Mouse (Mus musculus): ENCODE measurements around the gene Olfr789. TPM values are rescaled to one million over a fixed set of nuclear protein-coding genes. Genes with fewer than 3 reads are reported as not detected.

Olfr789 gene
- total and polyA plus RNA-seq, 3 experiments = not detected

- Histone ChIP-seq H3K79me2 (replicated peaks; ENCODE audit: control insufficient read depth, extremely low read depth, insufficient read depth, poor library complexity, severe bottlenecking) (no peaks in the 10 kb centered on the region), H3K27ac (ENCODE audit: insufficient read depth, low read depth) (no peak within 1 kb of the TSS), H3K27me3 (replicated peaks) (no peaks in the 10 kb centered on the region), H3K36me3 (replicated peaks in 1 of 2; ENCODE audit: control insufficient read depth in 1 of 2, insufficient read depth in 1 of 2, low read length in 1 of 2) (no peaks in the 10 kb centered on the region), H3K9me3 (replicated peaks; ENCODE audit: low read length) (no peaks in the 10 kb centered on the region), H3K4me2 (ENCODE audit: insufficient read depth, low read depth, poor library complexity, severe bottlenecking) (no peak within 1 kb of the TSS), H3K9ac (ENCODE audit: insufficient read depth, low read depth) (no peak within 1 kb of the TSS), H3K4me3 (replicated peaks in 1 of 3; ENCODE audit: low read depth in 2 of 3, low read length in 2 of 3, poor library complexity in 1 of 3) (no peak within 1 kb of the TSS), H3K4me1 (ENCODE audit: control insufficient read depth in 1 of 2, insufficient read depth in 2 of 2) (no peaks in the 10 kb centered on the region)
- dilution Hi-C loops (cut with MboI; ENCODE audit: extremely low pct_ligation_motif_present, extremely low pct_unique_long_range_greater_than_20kb, low sequenced_read_pairs) (no loop called here), in situ Hi-C loops (cut with MboI; ENCODE audit: low pct_ligation_motif_present, low pct_unique_long_range_greater_than_20kb, low sequenced_read_pairs) (no loop called here)
- no peak for TF ChIP-seq SMC3 (IDR thresholded peaks at IDR 0.05; ENCODE audit: low read depth, low read length)
- no peak for TF ChIP-seq NRF1 (IDR thresholded peaks at IDR 0.05; ENCODE audit: low read depth, low read length)
- no peak for TF ChIP-seq USF2 (conservative IDR thresholded peaks at IDR 0.05; ENCODE audit: low read depth, low read length)
- no peak for TF ChIP-seq IRF4 (IDR thresholded peaks at IDR 0.05; ENCODE audit: low read depth, low read length)
- TF ChIP-seq MEF2A (IDR thresholded peaks at IDR 0.05; ENCODE audit: borderline replicate concordance, low read depth, low read length) = no peak
- TF ChIP-seq E2F4 (IDR thresholded peaks at IDR 0.05; ENCODE audit: insufficient replicate concordance, low read depth, low read length) = no peak
- TF ChIP-seq BHLHE40 (IDR thresholded peaks at IDR 0.05; ENCODE audit: low read depth, low read length) = no peak
- TF ChIP-seq SIN3A (IDR thresholded peaks at IDR 0.05; ENCODE audit: low read length) = no peak
- no peak for TF ChIP-seq RAD21 (IDR thresholded peaks at IDR 0.05; ENCODE audit: low read depth, low read length)
- DNase-seq (ENCODE audit: extremely low read depth) = no peak
These were observed 13.9 kb upstream of the Olfr789 start, which contains the start of gene Olfr788 for GRCm38 (mm10) chr10:129470698-129471097. Gene Olfr788, plus strand, starts transcription at chr10:129470998.

GRCm38 (mm10) chr10:129473256-129473655 is 11.3 kb upstream of the Olfr789 start:
- in situ Hi-C loops (cut with MboI; ENCODE audit: low pct_ligation_motif_present, low pct_unique_long_range_greater_than_20kb, low sequenced_read_pairs) = no loop called here

GRCm38 (mm10) chr10:129473723-129474122 is 10.8 kb upstream of the Olfr789 start:
- no peaks in the 10 kb centered on the region for H3K79me2 ChIP-seq (replicated peaks; ENCODE audit: control insufficient read depth, extremely low read depth, insufficient read depth, poor library complexity, severe bottlenecking)
- no peaks in the 10 kb centered on the region for H3K4me1 ChIP-seq (ENCODE audit: control insufficient read depth in 1 of 2, insufficient read depth in 2 of 2)
- TF ChIP-seq TCF12 (IDR thresholded peaks at IDR 0.05; ENCODE audit: low read depth, low read length) = no peak
- TF ChIP-seq ZNF384 (IDR thresholded peaks at IDR 0.05; ENCODE audit: low read depth, low read length) = no peak
- no peak for TF ChIP-seq SMC3 (IDR thresholded peaks at IDR 0.05; ENCODE audit: low read depth, low read length)
- no peak for TF ChIP-seq EP300 (IDR thresholded peaks at IDR 0.05; ENCODE audit: low read length)
- no peak for TF ChIP-seq CHD1 (IDR thresholded peaks at IDR 0.05; ENCODE audit: low read depth, low read length)
- no peak for TF ChIP-seq POLR2A (IDR thresholded peaks at IDR 0.05; ENCODE audit: low read depth, low read length)
- TF ChIP-seq UBTF (IDR thresholded peaks at IDR 0.05; ENCODE audit: low read depth, low read length) = no peak
- TF ChIP-seq IRF4 (IDR thresholded peaks at IDR 0.05; ENCODE audit: low read depth, low read length) = no peak
- DNase-seq (ENCODE audit: extremely low read depth) = no peak
- in situ Hi-C loops (cut with MboI; ENCODE audit: low pct_ligation_motif_present, low pct_unique_long_range_greater_than_20kb, low sequenced_read_pairs) (no loop called here), dilution Hi-C loops (cut with MboI; ENCODE audit: extremely low pct_ligation_motif_present, extremely low pct_unique_long_range_greater_than_20kb, low sequenced_read_pairs) (no loop called here)
- H3K4me3 ChIP-seq (replicated peaks in 1 of 3; ENCODE audit: low read depth in 2 of 3, low read length in 2 of 3, poor library complexity in 1 of 3) = no peak overlapping the region
- H3K9ac ChIP-seq (ENCODE audit: insufficient read depth, low read depth) = no peak overlapping the region
- no peaks in the 10 kb centered on the region for H3K9me3 ChIP-seq (replicated peaks; ENCODE audit: low read length)
- H3K27me3 ChIP-seq (replicated peaks) = no peaks in the 10 kb centered on the region
- no peak overlapping the region for H3K4me2 ChIP-seq (ENCODE audit: insufficient read depth, low read depth, poor library complexity, severe bottlenecking)
- H3K27ac ChIP-seq (ENCODE audit: insufficient read depth, low read depth) = no peak overlapping the region
- no peaks in the 10 kb centered on the region for H3K36me3 ChIP-seq (replicated peaks in 1 of 2; ENCODE audit: control insufficient read depth in 1 of 2, insufficient read depth in 1 of 2, low read length in 1 of 2)

More at GRCm38 (mm10) chr10:129473256-129473655, 11.3 kb upstream of the Olfr789 start:
- no peaks in the 10 kb centered on the region for H3K4me1 ChIP-seq (ENCODE audit: control insufficient read depth in 1 of 2, insufficient read depth in 2 of 2)
- no peaks in the 10 kb centered on the region for H3K9me3 ChIP-seq (replicated peaks; ENCODE audit: low read length)
- H3K36me3 ChIP-seq (replicated peaks in 1 of 2; ENCODE audit: control insufficient read depth in 1 of 2, insufficient read depth in 1 of 2, low read length in 1 of 2) = no peaks in the 10 kb centered on the region
- dilution Hi-C loops (cut with MboI; ENCODE audit: extremely low pct_ligation_motif_present, extremely low pct_unique_long_range_greater_than_20kb, low sequenced_read_pairs) = no loop called here
- TF ChIP-seq EP300 (IDR thresholded peaks at IDR 0.05; ENCODE audit: low read length) = no peak
- H3K79me2 ChIP-seq (replicated peaks; ENCODE audit: control insufficient read depth, extremely low read depth, insufficient read depth, poor library complexity, severe bottlenecking) = no peaks in the 10 kb centered on the region
- no peak overlapping the region for H3K9ac ChIP-seq (ENCODE audit: insufficient read depth, low read depth)
- no peak for DNase-seq (ENCODE audit: extremely low read depth)
- H3K4me2 ChIP-seq (ENCODE audit: insufficient read depth, low read depth, poor library complexity, severe bottlenecking) = no peak overlapping the region
- H3K27me3 ChIP-seq (replicated peaks) = no peaks in the 10 kb centered on the region
- H3K4me3 ChIP-seq (replicated peaks in 1 of 3; ENCODE audit: low read depth in 2 of 3, low read length in 2 of 3, poor library complexity in 1 of 3) = no peak overlapping the region
- H3K27ac ChIP-seq (ENCODE audit: insufficient read depth, low read depth) = no peak overlapping the region
